ENCODE assay signal across 8 mouse cellular contexts in the genomic region with DNA sequence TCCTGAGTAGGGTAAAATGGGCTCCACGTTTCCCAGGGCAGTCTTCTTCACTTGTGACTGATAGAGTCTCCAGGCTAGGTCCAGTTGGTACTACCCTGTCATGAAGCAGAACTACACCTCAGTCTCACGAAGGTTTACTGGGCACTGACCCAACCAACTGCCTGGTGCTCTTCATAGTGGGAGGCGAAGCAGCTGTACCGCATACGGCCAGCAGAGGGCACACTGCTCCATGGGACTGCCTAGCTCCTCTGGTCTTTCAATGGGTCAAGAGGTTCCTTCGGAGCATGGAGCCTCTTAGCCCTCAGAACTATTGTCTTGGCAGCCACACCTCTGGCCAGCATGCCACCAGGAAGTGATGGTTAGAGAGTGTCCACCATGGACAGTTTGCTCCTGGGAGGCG. TPM values are rescaled to one million over a fixed set of nuclear protein-coding genes. Genes with fewer than 3 reads are reported as not detected.
DNase-seq lines count a peak whose midpoint lies in the region; ATAC-seq and TF ChIP-seq lines count a peak whose summit lies in the region.

No protein-coding gene starts in this region.

- no peak overlapping the region for H3K27ac ChIP-seq in kidney, postnatal 0 days
- no peak overlapping the region for H3K27ac ChIP-seq in liver, embryonic 13.5 days
- H3K27ac ChIP-seq in neural tube, embryonic 11.5 days (ENCODE audit: low read depth, low read length): no peak overlapping the region
- peak overlapping the region; percentile 40; the same call in 1 of the 2 replicates for H3K27ac ChIP-seq in stomach, postnatal 0 days (replicated peaks)

- H3K4me3 ChIP-seq in kidney, postnatal 0 days (replicated peaks; ENCODE audit: low read depth, low read length): no peak overlapping the region
- no peak overlapping the region for H3K4me3 ChIP-seq in liver, embryonic 13.5 days (replicated peaks)
- no peak overlapping the region for H3K4me3 ChIP-seq in neural tube, embryonic 11.5 days (ENCODE audit: low read depth, low read length)
- H3K4me3 ChIP-seq in stomach, postnatal 0 days (ENCODE audit: low read depth, low read length): no peak overlapping the region

- 0 out of 2 replicates have a peak, but pooled peaks cover 2% of the 10 kb centered on the region for H3K4me1 ChIP-seq in kidney, postnatal 0 days (replicated peaks; ENCODE audit: insufficient read depth, low read length)
- H3K4me1 ChIP-seq in liver, embryonic 13.5 days (replicated peaks): no peaks in the 10 kb centered on the region
- peaks cover 4% of the 10 kb centered on the region; the same call in 1 of the 2 replicates for H3K4me1 ChIP-seq in neural tube, embryonic 11.5 days (ENCODE audit: control insufficient read depth, insufficient read depth, low read length)
- no peaks in the 10 kb centered on the region for H3K4me1 ChIP-seq in stomach, postnatal 0 days (replicated peaks; ENCODE audit: control insufficient read depth, insufficient read depth)

- no peaks in the 10 kb centered on the region for H3K27me3 ChIP-seq in kidney, postnatal 0 days (ENCODE audit: insufficient read depth, low read length)
- 0 out of 2 replicates have a peak, but pooled peaks cover 3% of the 10 kb centered on the region for H3K27me3 ChIP-seq in liver, embryonic 13.5 days
- H3K27me3 ChIP-seq in neural tube, embryonic 11.5 days (ENCODE audit: control insufficient read depth, insufficient read depth, low read length): no peaks in the 10 kb centered on the region
- no peaks in the 10 kb centered on the region for H3K27me3 ChIP-seq in stomach, postnatal 0 days (ENCODE audit: control insufficient read depth, insufficient read depth, low read length)

- peak; percentile 100 for TF ChIP-seq CTCF in kidney, postnatal 0 days (IDR thresholded peaks at IDR 0.05; ENCODE audit: low read depth)
- peak; percentile 99 for TF ChIP-seq CTCF in stomach, postnatal 0 days (IDR thresholded peaks at IDR 0.05; ENCODE audit: low read depth)

- ATAC-seq in kidney, postnatal 0 days (replicated peaks; ENCODE audit: low FRiP score, low read depth): peak; percentile 29; the same call in 1 of the 2 replicates
- ATAC-seq in liver, embryonic 13.5 days (ENCODE audit: low read depth): no peak
- peak; percentile 60 for ATAC-seq in neural tube, embryonic 11.5 days (ENCODE audit: insufficient read depth, low FRiP score, low TSS enrichment)
- ATAC-seq in stomach, postnatal 0 days (ENCODE audit: low FRiP score, low TSS enrichment): peak; percentile 17

- H3K9ac ChIP-seq in kidney, postnatal 0 days (ENCODE audit: low read depth, low read length): no peak overlapping the region
- H3K9ac ChIP-seq in liver, embryonic 13.5 days: no peak overlapping the region
- no peak overlapping the region for H3K9ac ChIP-seq in neural tube, embryonic 11.5 days (ENCODE audit: low read length)
- H3K9ac ChIP-seq in stomach, postnatal 0 days (ENCODE audit: low read length): no peak overlapping the region

- H3K4me2 ChIP-seq in kidney, postnatal 0 days (ENCODE audit: low read length): no peak overlapping the region
- H3K4me2 ChIP-seq in liver, embryonic 13.5 days: no peak overlapping the region
- no peak overlapping the region for H3K4me2 ChIP-seq in neural tube, embryonic 11.5 days (ENCODE audit: low read depth)
- no peak overlapping the region for H3K4me2 ChIP-seq in stomach, postnatal 0 days (replicated peaks; ENCODE audit: low read depth)

- TF ChIP-seq EP300 in stomach, postnatal 0 days (optimal IDR thresholded peaks at IDR 0.05): no peak

- DNase-seq in B cell, adult 2 months: peak; percentile 79 to 80
- peak; percentile 95 for DNase-seq in adrenal gland, postnatal 10 days
- peak; percentile 54 for DNase-seq in embryo, embryonic 11.5 days (ENCODE audit: low read depth, low spot score)
- DNase-seq in gastrocnemius, postnatal 4 days (ENCODE audit: low spot score in 2 of 2): peak; percentile 64 to 82
- DNase-seq in kidney, postnatal 0 days (ENCODE audit: low spot score): peak; percentile 85
- DNase-seq in liver, embryonic 13.5 days: peak; percentile 56
- peak; percentile 88 for DNase-seq in neural tube, embryonic 11.5 days (ENCODE audit: low spot score)
- peak; percentile 86 for DNase-seq in stomach, postnatal 0 days (ENCODE audit: low spot score)

- 16% methylated on average over 7 of the region's 7 CpGs for WGBS in kidney, postnatal 0 days
- 9% methylated on average over 7 of the region's 7 CpGs for WGBS in liver, embryonic 13.5 days (ENCODE audit: insufficient replicate concordance)
- WGBS in neural tube, embryonic 11.5 days: 13% methylated on average over 7 of the region's 7 CpGs
- 14% methylated on average over 7 of the region's 7 CpGs for WGBS in stomach, postnatal 0 days

- H3K36me3 ChIP-seq in kidney, postnatal 0 days (ENCODE audit: insufficient read depth, low read length): no peaks in the 10 kb centered on the region
- H3K36me3 ChIP-seq in liver, embryonic 13.5 days: no peaks in the 10 kb centered on the region
- no peaks in the 10 kb centered on the region for H3K36me3 ChIP-seq in neural tube, embryonic 11.5 days (ENCODE audit: control insufficient read depth, insufficient read depth, low read length)
- H3K36me3 ChIP-seq in stomach, postnatal 0 days (ENCODE audit: control insufficient read depth, insufficient read depth, low read length): no peaks in the 10 kb centered on the region

- no peaks in the 10 kb centered on the region for H3K9me3 ChIP-seq in kidney, postnatal 0 days (replicated peaks; ENCODE audit: low read length)
- H3K9me3 ChIP-seq in liver, embryonic 13.5 days (replicated peaks): no peaks in the 10 kb centered on the region
- no peaks in the 10 kb centered on the region for H3K9me3 ChIP-seq in neural tube, embryonic 11.5 days (ENCODE audit: control insufficient read depth, low read length)
- no peaks in the 10 kb centered on the region for H3K9me3 ChIP-seq in stomach, postnatal 0 days (ENCODE audit: control insufficient read depth, low read length)

RNA-seq across cellular contexts. Expression of gene Aspg, which starts 7.2 kb away (rescaled TPM):
- total RNA-seq in adrenal gland, postnatal 10 days (2021): 10 to 100 TPM; 24.1 to 26.0 TPM
- under 1 TPM; 0.32 to 0.62 TPM for total RNA-seq in gastrocnemius, postnatal 4 days (2021)
- 2.2 and 2.3 TPM in 2 replicates for polyA plus RNA-seq in kidney, postnatal 0 days (2015; fragmentation: Nextera tagmentation; extraction: Ambion mirVana)
- polyA plus RNA-seq in liver, embryonic 13.5 days (2015; fragmentation: Nextera tagmentation; extraction: Ambion mirVana): 0.06 and 0.10 TPM in 2 replicates
- 0.69 and 0.73 TPM in 2 replicates for polyA plus RNA-seq in neural tube, embryonic 11.5 days (2014; fragmentation: Nextera tagmentation; extraction: Ambion mirVana)
- polyA plus RNA-seq in stomach, postnatal 0 days (2015; fragmentation: Nextera tagmentation; extraction: Ambion mirVana): 6.0 and 6.9 TPM in 2 replicates

RNA-seq across cellular contexts. Expression of gene Kif26a, which starts 32.3 kb away (rescaled TPM):
- total RNA-seq in adrenal gland, postnatal 10 days (2021): 10 to 100 TPM; 20.0 to 25.4 TPM
- 10 to 100 TPM; 14.5 to 15.8 TPM for total RNA-seq in gastrocnemius, postnatal 4 days (2021)
- 2.2 and 2.7 TPM in 2 replicates for polyA plus RNA-seq in kidney, postnatal 0 days (2015; fragmentation: Nextera tagmentation; extraction: Ambion mirVana)
- 0.13 and 0.17 TPM in 2 replicates for polyA plus RNA-seq in liver, embryonic 13.5 days (2015; fragmentation: Nextera tagmentation; extraction: Ambion mirVana)
- 2.0 and 2.8 TPM in 2 replicates for polyA plus RNA-seq in neural tube, embryonic 11.5 days (2014; fragmentation: Nextera tagmentation; extraction: Ambion mirVana)
- 0.75 and 0.80 TPM in 2 replicates for polyA plus RNA-seq in stomach, postnatal 0 days (2015; fragmentation: Nextera tagmentation; extraction: Ambion mirVana)
